Mouse (Mus musculus): ENCODE measurements around the gene Tpd52l1.

Gene Tpd52l1

DNA sequence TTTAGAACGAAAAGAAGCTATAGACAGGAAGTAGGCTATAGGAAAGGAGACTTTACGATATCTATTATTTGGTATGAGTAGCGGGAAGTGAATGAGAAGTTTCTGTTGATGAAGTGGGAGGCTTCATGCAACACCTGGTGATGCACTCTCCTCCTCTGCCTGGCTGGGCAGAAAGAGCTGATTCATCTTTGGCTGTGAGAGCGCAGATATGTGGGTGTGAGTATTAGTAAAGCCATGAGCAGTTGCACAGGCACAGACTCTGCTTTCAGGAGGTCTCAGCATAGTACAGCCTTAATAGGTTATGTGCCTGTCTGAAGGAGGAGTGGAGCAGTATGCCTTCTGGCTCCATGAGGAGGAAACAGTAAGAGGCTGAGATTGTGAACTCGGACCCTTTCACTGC, 109.3 kb downstream of the Tpd52l1 start:
- no peak for DNase-seq

- DNase-seq: peak; percentile 9
Measured at GRCm38 (mm10) chr10:31331225-31331775, 114.5 kb downstream of the Tpd52l1 start.

GRCm38 (mm10) chr10:31330286-31330962, 115.3 kb downstream of the Tpd52l1 start:
- DNase-seq: no peak

DNA sequence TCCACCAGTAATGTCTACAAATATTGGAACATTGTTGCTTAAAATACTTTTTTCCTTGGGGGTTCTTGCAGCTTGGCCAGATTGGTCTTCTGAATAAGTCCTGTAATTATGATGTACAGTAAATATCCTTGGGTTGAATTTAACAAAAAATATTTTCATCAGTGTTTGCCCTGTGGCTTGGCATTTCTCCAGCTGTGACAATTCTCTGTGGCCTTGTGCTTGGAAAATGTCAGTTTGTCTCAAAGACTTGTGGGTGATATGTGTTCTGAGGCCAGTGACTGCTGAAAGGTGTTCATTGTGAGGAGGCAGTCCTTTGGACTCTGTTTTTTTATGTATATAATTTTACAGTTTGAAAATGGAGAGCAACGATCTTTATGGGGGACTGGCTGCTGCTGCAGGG, 116.3 kb downstream of the Tpd52l1 start:
- DNase-seq: no peak

GRCm38 (mm10) chr10:31318491-31318890, 127.3 kb downstream of the Tpd52l1 start:
- no peak for DNase-seq

DNA sequence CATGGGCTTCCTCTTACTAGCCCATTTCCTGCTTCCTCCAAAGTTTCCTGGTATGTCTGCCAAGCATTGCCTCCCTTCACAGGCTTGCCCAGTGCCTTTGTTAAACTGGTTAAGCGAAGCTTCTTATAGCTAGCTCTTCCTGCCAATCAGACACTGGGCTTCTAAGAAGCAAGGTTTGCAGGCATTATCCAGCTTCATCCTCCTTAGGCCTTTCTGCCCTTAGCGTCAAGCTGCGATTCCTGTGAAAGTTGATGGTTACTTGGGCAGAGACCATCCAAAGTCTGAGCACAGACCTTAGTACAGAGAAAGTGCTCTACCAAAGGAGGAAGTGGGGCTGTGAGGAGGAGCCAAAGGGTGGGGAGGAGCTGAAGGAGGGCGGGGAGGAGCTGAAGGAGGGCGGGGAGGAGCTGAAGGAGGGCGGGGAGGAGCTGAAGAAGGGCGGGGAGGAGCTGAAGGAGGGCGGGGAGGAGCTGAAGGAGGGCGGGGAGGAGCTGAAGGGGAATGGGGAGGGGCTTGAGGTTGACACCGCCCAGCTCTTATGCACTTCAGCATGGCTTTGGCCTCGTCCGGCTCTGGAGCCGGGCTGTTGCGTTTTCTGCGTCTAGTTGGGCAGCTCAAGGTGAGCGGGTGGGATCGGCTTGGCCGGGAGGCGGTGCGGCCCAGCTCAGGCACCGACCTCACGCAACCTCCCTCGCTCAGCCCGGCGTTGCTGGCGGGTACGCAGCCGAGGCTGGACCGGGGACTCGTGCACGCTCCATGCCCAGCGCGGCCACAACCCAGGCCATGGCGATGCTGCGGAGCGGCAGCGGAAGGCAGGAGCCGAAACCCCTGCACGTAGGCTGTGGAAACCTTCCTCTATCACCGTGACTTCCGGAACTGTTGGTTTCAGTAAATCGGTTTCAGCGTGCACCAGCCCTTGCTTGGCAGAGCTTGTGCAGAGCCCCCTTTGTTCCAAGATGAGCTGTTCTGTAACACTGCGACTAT, 132.6 kb downstream of the Tpd52l1 start, which contains the start of gene Hddc2:
Gene Hddc2 (plus strand): TSS at position 519 of the 984 bp plus-strand sequence.
- DNase-seq: peak; percentile 70

DNA sequence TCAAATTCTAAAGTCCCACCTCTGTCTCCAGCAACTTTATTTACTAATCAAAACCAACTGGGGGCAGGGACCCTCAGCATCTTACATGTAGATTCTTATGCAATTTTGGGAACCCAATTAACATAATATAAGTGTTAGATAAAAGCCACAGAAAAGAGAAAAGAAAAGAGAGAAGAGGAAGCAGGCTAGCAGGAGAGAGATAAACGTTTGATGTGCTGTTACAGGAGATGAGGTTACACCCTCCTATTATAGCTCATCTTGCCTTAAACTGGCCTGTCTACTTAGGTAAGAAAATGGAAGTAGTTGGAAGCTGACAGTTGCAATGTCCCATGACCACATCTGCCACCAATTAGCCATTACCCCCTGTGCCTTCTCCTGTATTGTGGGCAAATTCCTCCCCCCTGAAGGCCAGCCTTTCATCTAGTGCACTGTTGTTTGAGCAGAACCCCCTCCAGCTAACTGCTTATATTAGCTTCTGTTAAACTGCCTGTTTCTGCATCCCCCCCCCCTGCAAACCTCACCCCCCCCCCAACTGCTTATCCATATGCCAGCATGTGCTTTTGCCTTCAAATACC, 138.6 kb downstream of the Tpd52l1 start:
- no peak for DNase-seq

GRCm38 (mm10) chr10:31303446-31303845, 142.3 kb downstream of the Tpd52l1 start:
- no peak for DNase-seq

DNA sequence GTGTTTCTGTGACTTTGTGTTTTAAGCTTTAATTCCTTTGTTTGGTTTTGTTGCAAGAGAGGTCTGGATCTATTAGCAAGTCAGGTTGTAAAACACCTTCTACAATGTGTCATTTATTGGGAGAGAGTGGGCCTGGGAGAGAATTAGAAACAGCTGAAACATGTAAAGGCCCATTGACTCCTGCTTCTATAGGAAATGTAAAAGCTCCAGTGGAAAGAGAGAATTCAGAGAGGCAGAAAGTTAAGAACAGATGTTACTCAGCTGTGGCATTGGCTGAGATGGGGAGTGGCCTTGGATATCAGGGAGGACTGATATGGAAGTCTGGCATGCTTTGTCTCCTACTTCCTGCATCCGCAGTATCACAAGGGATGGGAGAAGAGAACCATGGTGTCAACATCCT, 145.5 kb downstream of the Tpd52l1 start:
- no peak for DNase-seq

GRCm38 (mm10) chr10:31298921-31299574, 146.7 kb downstream of the Tpd52l1 start:
- DNase-seq: peak; percentile 69

GRCm38 (mm10) chr10:31298263-31298662, 147.5 kb downstream of the Tpd52l1 start:
- no peak for DNase-seq

DNA sequence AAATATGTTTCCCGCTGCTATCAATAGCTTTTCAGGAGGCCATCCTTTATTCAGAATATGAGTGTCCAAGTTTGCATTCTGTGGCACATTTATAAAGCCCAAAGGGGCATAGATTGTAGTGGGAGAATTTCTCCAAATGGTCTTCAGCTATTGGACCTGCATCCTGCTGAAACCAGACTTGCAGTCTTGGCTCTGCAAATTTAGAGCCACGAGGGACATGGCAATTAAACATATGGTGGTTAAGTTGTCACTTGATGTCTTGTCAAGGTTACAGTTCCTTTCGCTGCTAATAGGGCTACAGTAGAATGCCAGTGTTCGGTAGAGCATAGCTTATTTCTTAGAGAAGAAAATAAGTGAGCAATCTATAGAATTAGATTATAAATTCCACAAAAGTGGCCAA, 148.7 kb downstream of the Tpd52l1 start:
- DNase-seq: no peak

DNA sequence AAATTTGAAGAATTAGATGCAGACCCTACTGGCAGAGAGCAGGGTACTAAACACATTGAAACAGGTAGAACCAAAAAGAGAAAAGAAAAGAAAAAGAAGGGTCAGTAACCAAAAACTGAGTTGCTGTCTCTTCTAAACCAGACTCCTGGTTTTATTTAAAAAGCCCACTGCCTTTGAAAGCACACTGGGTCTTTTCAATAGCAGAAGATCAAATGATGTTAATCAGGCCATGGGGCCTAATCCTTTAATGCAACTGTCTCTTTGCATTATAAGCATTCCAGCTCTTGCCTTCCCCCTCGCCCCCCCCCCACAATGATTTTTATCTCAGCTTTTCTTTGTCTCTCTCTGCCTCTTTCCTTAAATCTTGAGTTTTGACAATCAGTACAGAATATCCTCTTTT, 149.3 kb downstream of the Tpd52l1 start:
- DNase-seq: no peak

DNA sequence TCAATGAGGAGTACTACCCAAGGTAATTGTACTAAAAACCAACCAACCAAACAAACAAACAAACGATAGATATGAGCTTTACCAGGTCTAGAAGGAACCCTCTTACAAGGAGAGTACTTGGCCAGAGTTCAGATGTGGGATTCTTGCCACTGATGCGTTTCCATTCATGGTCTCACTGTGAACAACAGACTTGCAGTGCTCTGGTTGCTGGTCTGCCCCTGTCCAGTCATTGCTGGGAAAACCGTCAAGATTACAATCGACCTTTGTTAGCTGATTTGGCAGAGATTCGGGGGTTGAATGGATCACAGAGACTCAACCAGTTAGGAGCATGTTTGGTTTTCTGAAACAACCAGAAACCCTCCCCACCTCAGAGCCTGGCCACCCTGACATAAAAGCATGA, 150.1 kb downstream of the Tpd52l1 start:
- no peak for DNase-seq

GRCm38 (mm10) chr10:31288697-31289390, 156.9 kb downstream of the Tpd52l1 start:
- no peak for DNase-seq

DNA sequence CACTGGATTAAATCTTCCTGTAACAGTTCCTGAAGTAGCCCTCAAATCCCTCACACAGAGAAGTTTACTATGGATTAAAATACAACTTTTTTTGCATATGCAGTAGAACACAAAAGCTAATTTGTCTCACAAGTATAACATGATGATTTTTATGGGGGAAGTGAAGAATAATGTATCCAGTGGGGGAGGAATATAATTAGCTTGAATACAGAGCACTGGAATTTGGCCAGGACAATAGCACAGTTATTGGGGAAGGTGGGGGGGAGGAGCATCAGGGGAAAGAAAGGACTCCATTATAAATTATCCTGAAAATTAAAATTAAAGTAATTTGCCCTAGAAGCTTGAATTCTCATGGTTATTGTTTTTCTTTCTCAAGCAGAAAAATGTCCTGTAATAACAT, 158.0 kb downstream of the Tpd52l1 start:
- no peak for DNase-seq

Data from kidney, adult 9 months (tissue).